Mouse (Mus musculus) CH12.LX (cell line): ENCODE data around the gene Krit1. TPM values are rescaled to one million over a fixed set of nuclear protein-coding genes. Genes with fewer than 3 reads are reported as not detected.
"Not testable (repeated sequence)": the region's sequence is repeated elsewhere in the genome, so short reads cannot be mapped to it uniquely, and the experiment has no call there.

Experiments used
- DNase-seq: peaks from one replicate; pipeline ENCODE4 v3.0.0-alpha.2; 2013; ENCODE audit errors: extremely low read depth
- H3K27ac ChIP-seq: 2 replicates; pipeline ENCODE4 v1.5.1; 2012; ENCODE audit warnings: low read depth, mild to moderate bottlenecking, control low read depth, moderate library complexity; ENCODE audit not compliant: insufficient read depth
- H3K27me3 ChIP-seq: replicated peaks from 2 replicates; pipeline ENCODE3; 2012; ENCODE audit warnings: inconsistent platforms
- H3K36me3 ChIP-seq, 2 experiments: replicated peaks in 1 of 2; 2 replicates each; pipeline versions ENCODE3 to v1.6.1; 2012; ENCODE audit warnings: inconsistent platforms in 1 of 2, low read length in 1 of 2, mild to moderate bottlenecking in 1 of 2, mixed read lengths in 1 of 2, moderate library complexity in 1 of 2; ENCODE audit not compliant: control insufficient read depth in 1 of 2, insufficient read depth in 1 of 2
- H3K4me1 ChIP-seq, 2 experiments: 2 replicates each; pipeline ENCODE4 v1.6.1; 2012; ENCODE audit warnings: inconsistent platforms in 1 of 2, moderate library complexity in 1 of 2; ENCODE audit not compliant: insufficient read depth in 2 of 2, control insufficient read depth in 1 of 2
- H3K4me2 ChIP-seq: 2 replicates; pipeline ENCODE4 v1.6.1; 2012; ENCODE audit warnings: low read depth, mild to moderate bottlenecking, control low read depth; ENCODE audit not compliant: poor library complexity, insufficient read depth, severe bottlenecking
- H3K4me3 ChIP-seq, 3 experiments: fragments of 150-350 bp in 1 of 3; sonication (generic) in 1 of 3; replicated peaks in 1 of 3; 2 replicates each; pipeline versions ENCODE3 to v1.5.1; 2011 to 2012; ENCODE audit warnings: low read depth in 2 of 3, low read length in 2 of 3, mild to moderate bottlenecking in 2 of 3, moderate library complexity in 2 of 3, control low read depth in 1 of 3, improper control_type of control experiment in 1 of 3, inconsistent platforms in 1 of 3, mixed read lengths in 1 of 3; ENCODE audit not compliant: poor library complexity in 1 of 3
- H3K79me2 ChIP-seq: replicated peaks from 2 replicates; pipeline ENCODE4 v1.6.1; 2012; ENCODE audit warnings: mild to moderate bottlenecking, moderate library complexity; ENCODE audit not compliant: control insufficient read depth, poor library complexity, insufficient read depth, severe bottlenecking; ENCODE audit errors: extremely low read depth
- H3K9ac ChIP-seq: 2 replicates; pipeline ENCODE4 v1.6.1; 2012; ENCODE audit warnings: low read depth, mild to moderate bottlenecking, control low read depth, moderate library complexity; ENCODE audit not compliant: insufficient read depth
- H3K9me3 ChIP-seq: replicated peaks from 2 replicates; pipeline ENCODE3; 2012; ENCODE audit warnings: low read length, inconsistent platforms, mixed read lengths
- CTCF ChIP-seq, 2 experiments: IDR thresholded peaks in 1 of 2; conservative IDR thresholded peaks in 1 of 2; 2 replicates each; pipeline ENCODE4 v1.5.1; 2011 to 2012; ENCODE audit warnings: low read depth in 2 of 2, low read length in 2 of 2, improper control_type of control experiment in 1 of 2, inconsistent platforms in 1 of 2, mild to moderate bottlenecking in 1 of 2, moderate library complexity in 1 of 2
- dilution Hi-C: fragments of 300-500 bp; cut with MboI; formaldehyde crosslinking; loops from 2 replicates; pipeline ENCODE4 v1.14.3; 2020; ENCODE audit warnings: low sequenced_read_pairs; ENCODE audit not compliant: extremely low pct_unique_long_range_greater_than_20kb, extremely low pct_ligation_motif_present
- in situ Hi-C: fragments of 300-500 bp; cut with MboI; formaldehyde crosslinking; loops from 3 replicates; pipeline ENCODE4 v1.14.3; 2019; ENCODE audit warnings: low sequenced_read_pairs, low pct_ligation_motif_present, low pct_unique_long_range_greater_than_20kb, mixed read lengths
- polyA plus RNA-seq: library from polyadenylated mRNA; unstranded; fragments of >175 nt; gene quantifications from 2 replicates; pipeline ENCODE4 v1.2.1, GENCODE M21; 2012; ENCODE audit warnings: low read depth; ENCODE audit not compliant: insufficient read length
- total RNA-seq, 2 experiments: library from RNA; depleted of rRNA; stranded (reverse); fragments of 300-350 nt in 1 of 2; fragments of >200 nt in 1 of 2; gene quantifications; 2 replicates each; pipeline ENCODE4 v1.2.3; 2012 to 2014

Gene Krit1
- total and polyA plus RNA-seq, 3 experiments: 24.1 to 47.4 (median 31.2) TPM

GRCm38 (mm10) chr5:3893459-3894293 lies 90.7 kb downstream of the Krit1 start, which contains the start of gene Mterf1a:
TSS of gene Mterf1a (minus strand) at chr5:3893933.
- TF ChIP-seq CTCF (conservative IDR thresholded peaks at IDR 0.05 in 1 of 2, IDR thresholded peaks at IDR 0.05 in 1 of 2; ENCODE audit: low read depth in 2 of 2, low read length in 2 of 2): peak in 1 of 2 experiments; percentile 35; a peak in 1 of 4 replicates
- H3K27me3 ChIP-seq, H3K27ac ChIP-seq, H3K36me3 ChIP-seq, H3K9me3 ChIP-seq, dilution Hi-C loops, H3K79me2 ChIP-seq: not testable (repeated sequence)
- H3K9ac ChIP-seq: peak within 1 kb of the TSS; percentile 88
- H3K4me2 ChIP-seq: peak within 1 kb of the TSS; percentile 82
- peak; percentile 16 for DNase-seq
- peaks cover 0 to 12% of the 10 kb centered on the region in 2 experiments; a peak in 2 of 4 replicates for H3K4me1 ChIP-seq
- in situ Hi-C loops: loop anchor here (25.0 kb wide), 1 partner anchor 294 kb away; the partner anchor contains the start of gene Mterf1b
- H3K4me3 ChIP-seq: peak within 1 kb of the TSS; percentile 61 to 76 (median 68)

GRCm38 (mm10) chr5:3894294-3894619 lies 91.3 kb downstream of the Krit1 start:
- H3K9ac ChIP-seq, H3K27ac ChIP-seq, H3K79me2 ChIP-seq, H3K27me3 ChIP-seq, H3K4me2 ChIP-seq, dilution Hi-C loops, DNase-seq, H3K36me3 ChIP-seq, H3K4me3 ChIP-seq, H3K9me3 ChIP-seq: not testable (repeated sequence)
- in situ Hi-C loops: loop anchor here (25.0 kb wide), 1 partner anchor 293 kb away; the partner anchor contains the start of gene Mterf1b
- H3K4me1 ChIP-seq: peaks cover 0 to 10% of the 10 kb centered on the region in 2 experiments; a peak in 2 of 4 replicates

Other genes with a start within 250 kb of the Krit1 start
- 1.1 and 2.6 TPM in 2 replicates for gene 1700109H08Rik, start 231.6 kb upstream of the Krit1 start, total RNA-seq (2012; rRNA removed)
- gene 1700109H08Rik, start 231.6 kb upstream of the Krit1 start, total RNA-seq (2014; rRNA removed): 1.4 and 2.6 TPM in 2 replicates
- 5.5 and 5.9 TPM in 2 replicates for gene 1700109H08Rik, start 231.6 kb upstream of the Krit1 start, polyA plus RNA-seq
- gene Pex1, start 207.1 kb upstream of the Krit1 start, total RNA-seq (2012; rRNA removed): 5.8 and 8.4 TPM in 2 replicates
- gene Pex1, start 207.1 kb upstream of the Krit1 start, total RNA-seq (2014; rRNA removed): 10.3 and 11.2 TPM in 2 replicates
- 10.5 and 14.4 TPM in 2 replicates for gene Pex1, start 207.1 kb upstream of the Krit1 start, polyA plus RNA-seq
- gene Rbm48, start 206.6 kb upstream of the Krit1 start, total RNA-seq (2012; rRNA removed): 8.4 and 8.7 TPM in 2 replicates
- gene Rbm48, start 206.6 kb upstream of the Krit1 start, total RNA-seq (2014; rRNA removed): 15.9 and 17.8 TPM in 2 replicates
- gene Rbm48, start 206.6 kb upstream of the Krit1 start, polyA plus RNA-seq: 11.5 and 14.2 TPM in 2 replicates
- not detected in 2 replicates for gene Tmbim7, start 152.0 kb upstream of the Krit1 start, total RNA-seq (2012; rRNA removed)
- not detected in 2 replicates for gene Tmbim7, start 152.0 kb upstream of the Krit1 start, total RNA-seq (2014; rRNA removed)
- not detected in 2 replicates for gene Tmbim7, start 152.0 kb upstream of the Krit1 start, polyA plus RNA-seq
- 51.2 and 58.8 TPM in 2 replicates for gene Gatad1, start 146.0 kb upstream of the Krit1 start, total RNA-seq (2012; rRNA removed)
- gene Gatad1, start 146.0 kb upstream of the Krit1 start, total RNA-seq (2014; rRNA removed): 97.3 and 111 TPM in 2 replicates
- gene Gatad1, start 146.0 kb upstream of the Krit1 start, polyA plus RNA-seq: 119 and 133 TPM in 2 replicates
- gene Ankib1, start 259 bp upstream of the Krit1 start, total RNA-seq (2012; rRNA removed): 13.7 and 16.2 TPM in 2 replicates
- 19.3 and 21.2 TPM in 2 replicates for gene Ankib1, start 259 bp upstream of the Krit1 start, total RNA-seq (2014; rRNA removed)
- gene Ankib1, start 259 bp upstream of the Krit1 start, polyA plus RNA-seq: 15.8 and 16.6 TPM in 2 replicates
- gene Lrrd1, start 42.0 kb downstream of the Krit1 start, total RNA-seq (2012; rRNA removed): not detected in 2 replicates
- gene Lrrd1, start 42.0 kb downstream of the Krit1 start, total RNA-seq (2014; rRNA removed): not detected in 2 replicates
- not detected in 2 replicates for gene Lrrd1, start 42.0 kb downstream of the Krit1 start, polyA plus RNA-seq
- gene Mterf1a, start 90.7 kb downstream of the Krit1 start, total RNA-seq (2012; rRNA removed): 11.0 and 11.7 TPM in 2 replicates
- gene Mterf1a, start 90.7 kb downstream of the Krit1 start, total RNA-seq (2014; rRNA removed): 18.1 and 21.4 TPM in 2 replicates
- gene Mterf1a, start 90.7 kb downstream of the Krit1 start, polyA plus RNA-seq: 7.8 and 11.6 TPM in 2 replicates
- 15.6 and 17.2 TPM in 2 replicates for gene Akap9, start 124.9 kb downstream of the Krit1 start, total RNA-seq (2012; rRNA removed)
- 8.4 and 10.3 TPM in 2 replicates for gene Akap9, start 124.9 kb downstream of the Krit1 start, total RNA-seq (2014; rRNA removed)
- 12.8 and 13.5 TPM in 2 replicates for gene Akap9, start 124.9 kb downstream of the Krit1 start, polyA plus RNA-seq